Mouse (Mus musculus): ENCODE data around the gene Timm8b. TPM values are rescaled to one million over a fixed set of nuclear protein-coding genes. Genes with fewer than 3 reads are reported as not detected.

Gene Timm8b
- polyA plus RNA-seq (2015; fragmentation: Nextera tagmentation; extraction: Ambion mirVana), result 341 and 407 TPM in 2 replicates

- peak within 1 kb of the TSS; percentile 94 for H3K4me3 ChIP-seq (replicated peaks)
- H3K4me2 ChIP-seq, result peak within 1 kb of the TSS; percentile 88
- peak within 1 kb of the TSS; percentile 91 for H3K27ac ChIP-seq (replicated peaks)
- H3K9me3 ChIP-seq (replicated peaks), result no peaks in the 10 kb centered on the region
- under 1% methylated on average over 48 of the region's 48 CpGs for WGBS
- peaks cover 36% of the 10 kb centered on the region for H3K4me1 ChIP-seq
- peak; percentile 98 for ATAC-seq (ENCODE audit: low FRiP score)
- peak within 1 kb of the TSS; percentile 97 for H3K9ac ChIP-seq (replicated peaks)
- peaks cover 45% of the 10 kb centered on the region for H3K36me3 ChIP-seq
- H3K27me3 ChIP-seq (replicated peaks), result no peaks in the 10 kb centered on the region
Observed at GRCm38 (mm10) chr9:50603189-50603997, at the start of gene Timm8b, which contains the start of gene Sdhd. Timm8b (plus strand) TSS chr9:50603910. Sdhd (minus strand) TSS chr9:50603812.

GRCm38 (mm10) chr9:50554241-50555093 is 49.2 kb upstream of the Timm8b start, which contains the start of gene Il18:
Il18 (plus strand) TSS chr9:50554827.
- peak; percentile 92 for ATAC-seq (ENCODE audit: low FRiP score)
- H3K4me3 ChIP-seq (replicated peaks), result peak within 1 kb of the TSS; percentile 29
- no peaks in the 10 kb centered on the region for H3K36me3 ChIP-seq
- 0 out of 2 replicates have a peak within 1 kb of the TSS, but pooled peaks have one; percentile 17 for H3K9ac ChIP-seq (replicated peaks)
- WGBS, result 17% methylated on average over 12 of the region's 12 CpGs
- H3K27ac ChIP-seq (replicated peaks), result peak within 1 kb of the TSS; percentile 75
- peak within 1 kb of the TSS; percentile 51 for H3K4me2 ChIP-seq
- peaks cover 14% of the 10 kb centered on the region for H3K4me1 ChIP-seq
- no peaks in the 10 kb centered on the region for H3K9me3 ChIP-seq (replicated peaks)
- no peaks in the 10 kb centered on the region for H3K27me3 ChIP-seq (replicated peaks)

DNA sequence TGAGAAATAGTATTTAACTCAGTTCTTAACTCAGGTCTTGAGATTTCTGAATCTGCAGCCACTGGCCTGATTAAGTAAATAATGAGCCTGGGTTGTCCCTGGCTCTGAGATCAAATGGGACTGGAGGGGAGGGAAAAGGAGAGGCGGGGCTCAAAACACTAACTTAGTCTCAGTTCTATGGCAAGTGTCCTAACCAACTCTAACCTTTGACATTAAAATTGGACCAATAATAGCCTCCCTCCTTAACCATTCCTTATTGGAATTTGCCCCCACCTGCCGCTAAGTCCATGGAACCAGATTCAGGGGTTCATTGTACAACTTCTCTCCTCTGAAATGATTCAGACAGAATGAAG is 48.6 kb upstream of the Timm8b start, which contains the start of gene Bco2:
Gene Bco2, minus strand, starts transcription at position 88 of the 353 bp plus-strand sequence.
- Histone ChIP-seq H3K4me3 (replicated peaks) (peak within 1 kb of the TSS; percentile 29), H3K27me3 (replicated peaks) (no peaks in the 10 kb centered on the region), H3K4me2 (peak within 1 kb of the TSS; percentile 51), H3K9me3 (replicated peaks) (no peaks in the 10 kb centered on the region), H3K4me1 (peaks cover 14% of the 10 kb centered on the region), H3K27ac (replicated peaks) (peak within 1 kb of the TSS; percentile 75), H3K9ac (replicated peaks) (0 out of 2 replicates have a peak within 1 kb of the TSS, but pooled peaks have one; percentile 17), H3K36me3 (no peaks in the 10 kb centered on the region)
- 25% methylated on average over 2 of the region's 2 CpGs for WGBS
- peak; percentile 28; the same call in 1 of the 2 replicates for ATAC-seq (ENCODE audit: low FRiP score)

DNA sequence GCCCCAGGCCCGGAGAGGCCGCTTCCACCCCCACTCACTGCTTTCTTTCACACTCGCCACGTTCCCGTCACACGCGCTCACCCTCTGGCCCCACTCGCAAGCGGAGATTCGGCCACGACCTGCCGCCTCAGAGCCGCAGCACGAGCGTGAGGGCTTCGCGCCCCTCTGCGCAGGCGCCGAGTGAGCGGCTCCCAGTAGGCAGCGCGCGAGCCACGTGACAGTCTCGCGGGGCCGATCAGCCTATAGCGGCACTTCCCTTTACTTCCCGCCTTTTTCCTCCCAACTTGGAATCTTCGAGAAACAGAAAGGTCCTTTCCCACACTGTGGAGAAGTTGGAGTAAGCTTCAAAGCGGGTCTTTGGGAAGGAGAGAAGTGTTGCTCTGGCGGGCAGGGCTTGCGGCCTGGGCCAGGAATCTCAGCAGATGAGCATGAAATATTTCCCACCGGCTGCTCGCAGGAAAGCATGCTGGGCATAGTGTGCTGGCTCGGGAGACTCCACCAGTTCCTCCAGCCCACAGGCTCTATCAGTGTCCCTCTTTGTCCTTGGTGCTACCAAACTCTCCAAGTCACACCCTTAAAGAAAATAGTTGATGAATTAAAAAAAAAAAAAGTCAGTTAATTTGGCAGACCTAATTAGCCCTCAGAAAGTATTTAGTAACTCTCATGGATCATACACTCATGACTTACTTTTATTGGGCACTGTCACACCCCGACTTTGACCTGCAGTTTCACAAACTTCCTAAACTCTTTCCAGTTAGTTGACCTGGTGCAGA is 42.4 kb upstream of the Timm8b start, which contains the start of gene Tex12:
Gene Tex12, minus strand, starts transcription at position 181 of the 773 bp plus-strand sequence.
- Histone ChIP-seq H3K4me2 (no peak within 1 kb of the TSS), H3K4me3 (replicated peaks) (no peak within 1 kb of the TSS), H3K9ac (replicated peaks) (no peak within 1 kb of the TSS), H3K27ac (replicated peaks) (no peak within 1 kb of the TSS), H3K27me3 (replicated peaks) (no peaks in the 10 kb centered on the region), H3K4me1 (no peaks in the 10 kb centered on the region), H3K36me3 (no peaks in the 10 kb centered on the region), H3K9me3 (replicated peaks) (no peaks in the 10 kb centered on the region)
- WGBS, result 86% methylated on average over 38 of the region's 38 CpGs
- ATAC-seq (ENCODE audit: low FRiP score), result no peak

GRCm38 (mm10) chr9:50561918-50562360 is 41.8 kb upstream of the Timm8b start:
- H3K9ac ChIP-seq (replicated peaks), result no peak overlapping the region
- H3K4me2 ChIP-seq, result no peak overlapping the region
- H3K27ac ChIP-seq (replicated peaks), result no peak overlapping the region
- 89% methylated on average over 2 of the region's 2 CpGs for WGBS
- no peaks in the 10 kb centered on the region for H3K36me3 ChIP-seq
- no peaks in the 10 kb centered on the region for H3K4me1 ChIP-seq
- H3K4me3 ChIP-seq (replicated peaks), result no peak overlapping the region
- no peak for ATAC-seq (ENCODE audit: low FRiP score)
- no peaks in the 10 kb centered on the region for H3K27me3 ChIP-seq (replicated peaks)
- no peaks in the 10 kb centered on the region for H3K9me3 ChIP-seq (replicated peaks)

DNA sequence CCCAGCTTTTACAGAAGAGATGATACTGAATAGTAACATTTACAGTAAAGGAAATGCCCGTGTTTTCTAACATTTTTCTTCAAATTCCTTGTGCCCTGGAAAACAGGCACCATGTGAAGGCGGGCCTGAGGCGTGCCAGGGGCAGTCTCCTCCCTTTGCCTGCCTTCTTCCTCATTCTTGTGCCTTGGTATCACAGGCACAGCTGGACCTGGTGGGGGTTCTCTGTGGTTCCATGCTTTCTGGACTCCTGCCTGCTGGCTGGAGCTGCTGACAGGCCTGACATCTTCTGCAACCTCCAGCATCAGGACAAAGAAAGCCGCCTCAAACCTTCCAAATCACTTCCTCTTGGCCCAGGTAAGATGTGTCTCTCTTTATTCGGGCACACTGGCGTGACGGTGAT is 38.5 kb upstream of the Timm8b start:
- H3K4me2 ChIP-seq, result no peak overlapping the region
- no peak overlapping the region for H3K9ac ChIP-seq (replicated peaks)
- no peak overlapping the region for H3K27ac ChIP-seq (replicated peaks)
- 80% methylated on average over 7 of the region's 7 CpGs for WGBS
- no peaks in the 10 kb centered on the region for H3K4me1 ChIP-seq
- no peaks in the 10 kb centered on the region for H3K9me3 ChIP-seq (replicated peaks)
- no peak for ATAC-seq (ENCODE audit: low FRiP score)
- H3K4me3 ChIP-seq (replicated peaks), result no peak overlapping the region
- no peaks in the 10 kb centered on the region for H3K27me3 ChIP-seq (replicated peaks)
- H3K36me3 ChIP-seq, result no peaks in the 10 kb centered on the region

GRCm38 (mm10) chr9:50565940-50566339 is 37.8 kb upstream of the Timm8b start:
- no peaks in the 10 kb centered on the region for H3K27me3 ChIP-seq (replicated peaks)
- no peaks in the 10 kb centered on the region for H3K9me3 ChIP-seq (replicated peaks)
- H3K4me3 ChIP-seq (replicated peaks), result no peak overlapping the region
- H3K9ac ChIP-seq (replicated peaks), result no peak overlapping the region
- WGBS, result 86% methylated on average over 4 of the region's 4 CpGs
- H3K4me2 ChIP-seq, result no peak overlapping the region
- no peaks in the 10 kb centered on the region for H3K36me3 ChIP-seq
- no peak for ATAC-seq (ENCODE audit: low FRiP score)
- no peak overlapping the region for H3K27ac ChIP-seq (replicated peaks)
- H3K4me1 ChIP-seq, result no peaks in the 10 kb centered on the region

DNA sequence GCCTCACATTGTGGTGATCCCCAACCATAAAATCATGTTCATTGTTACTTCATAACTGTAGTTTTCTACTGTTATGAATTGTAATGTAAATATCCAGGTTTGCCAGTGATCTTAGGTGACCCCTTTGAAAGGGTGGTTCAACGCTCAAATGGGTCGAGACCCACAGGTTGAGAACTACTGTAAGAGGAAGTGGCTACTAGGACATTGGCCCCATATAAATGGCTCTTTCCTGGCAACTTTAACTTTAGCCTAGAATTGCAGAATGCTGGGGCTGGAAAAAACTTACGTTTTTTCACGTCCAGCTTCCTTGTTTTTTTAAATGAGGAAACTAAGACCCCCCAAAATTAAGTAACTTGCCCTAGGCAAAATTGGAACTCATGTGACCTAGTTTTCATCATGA is 36.3 kb upstream of the Timm8b start:
- no peak for ATAC-seq (ENCODE audit: low FRiP score)
- WGBS, result 93% methylated on average over 4 of the region's 4 CpGs
- no peaks in the 10 kb centered on the region for H3K4me1 ChIP-seq
- no peak overlapping the region for H3K4me2 ChIP-seq
- H3K4me3 ChIP-seq (replicated peaks), result no peak overlapping the region
- no peaks in the 10 kb centered on the region for H3K36me3 ChIP-seq
- no peak overlapping the region for H3K9ac ChIP-seq (replicated peaks)
- no peaks in the 10 kb centered on the region for H3K9me3 ChIP-seq (replicated peaks)
- H3K27ac ChIP-seq (replicated peaks), result no peak overlapping the region
- no peaks in the 10 kb centered on the region for H3K27me3 ChIP-seq (replicated peaks)

- Histone ChIP-seq H3K27me3 (replicated peaks) (no peaks in the 10 kb centered on the region), H3K4me2 (no peak overlapping the region), H3K9me3 (replicated peaks) (no peaks in the 10 kb centered on the region), H3K4me3 (replicated peaks) (no peak overlapping the region), H3K27ac (replicated peaks) (no peak overlapping the region), H3K4me1 (no peaks in the 10 kb centered on the region), H3K9ac (replicated peaks) (no peak overlapping the region), H3K36me3 (no peaks in the 10 kb centered on the region)
- ATAC-seq (ENCODE audit: low FRiP score), result no peak
- 91% methylated on average over 2 of the region's 2 CpGs for WGBS
Observed at GRCm38 (mm10) chr9:50567881-50568280, 35.8 kb upstream of the Timm8b start.

DNA sequence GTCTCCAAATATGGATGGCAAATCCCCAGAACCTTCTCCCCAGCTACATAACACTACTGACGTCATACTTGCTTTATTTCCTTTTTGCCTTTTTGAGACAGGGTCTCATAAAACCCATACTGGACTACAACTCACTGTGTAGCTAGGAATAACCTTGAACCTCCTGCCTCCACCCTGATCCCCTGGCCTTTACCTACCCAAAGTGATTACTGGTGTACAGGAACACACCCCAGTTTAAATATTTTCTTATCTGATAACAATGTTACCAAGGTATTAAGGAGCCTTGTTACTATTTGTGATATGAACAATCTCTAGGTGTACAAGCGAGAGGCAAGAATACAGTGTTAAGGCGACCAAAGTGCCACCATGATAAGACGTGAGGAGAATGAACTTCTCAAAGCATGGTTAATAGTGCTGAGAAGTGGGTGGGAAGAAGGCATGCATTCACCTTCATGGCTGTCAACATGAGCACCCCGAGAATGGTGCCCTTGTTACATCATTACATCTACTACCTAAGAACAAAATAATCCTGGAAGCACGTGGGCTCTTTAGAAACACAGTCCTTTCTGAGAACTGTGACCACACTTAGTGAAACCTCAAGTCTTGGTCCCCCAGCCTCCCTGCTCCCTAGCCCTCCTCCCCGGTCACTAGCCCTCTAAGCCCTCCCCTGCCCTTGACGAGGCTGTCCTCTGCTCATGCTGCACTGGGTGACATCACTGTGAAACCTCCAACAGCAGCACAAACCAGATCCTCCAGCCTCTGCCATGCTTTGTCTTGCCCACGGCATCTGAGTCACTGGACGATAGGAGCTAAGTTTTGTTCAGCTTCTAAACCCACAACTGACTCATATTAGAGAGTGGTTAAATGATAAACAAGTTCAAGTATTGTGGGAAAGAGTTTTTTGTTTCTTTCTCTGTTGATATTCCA is 33.8 kb upstream of the Timm8b start:
- Histone ChIP-seq H3K36me3 (no peaks in the 10 kb centered on the region), H3K9ac (replicated peaks) (no peak overlapping the region), H3K4me1 (no peaks in the 10 kb centered on the region), H3K9me3 (replicated peaks) (no peaks in the 10 kb centered on the region), H3K4me2 (no peak overlapping the region), H3K27ac (replicated peaks) (no peak overlapping the region), H3K4me3 (replicated peaks) (no peak overlapping the region), H3K27me3 (replicated peaks) (no peaks in the 10 kb centered on the region)
- no peak for ATAC-seq (ENCODE audit: low FRiP score)
- WGBS, result 83% methylated on average over 10 of the region's 10 CpGs
